Mouse (Mus musculus): ENCODE measurements at regions not wholly inside any gene's neighbourhood (a gene's known extent, or its start where the extent isn't known, plus 50 kb on each side); places are given as distances from the start of the nearest gene placed in this dataset.

DNA sequence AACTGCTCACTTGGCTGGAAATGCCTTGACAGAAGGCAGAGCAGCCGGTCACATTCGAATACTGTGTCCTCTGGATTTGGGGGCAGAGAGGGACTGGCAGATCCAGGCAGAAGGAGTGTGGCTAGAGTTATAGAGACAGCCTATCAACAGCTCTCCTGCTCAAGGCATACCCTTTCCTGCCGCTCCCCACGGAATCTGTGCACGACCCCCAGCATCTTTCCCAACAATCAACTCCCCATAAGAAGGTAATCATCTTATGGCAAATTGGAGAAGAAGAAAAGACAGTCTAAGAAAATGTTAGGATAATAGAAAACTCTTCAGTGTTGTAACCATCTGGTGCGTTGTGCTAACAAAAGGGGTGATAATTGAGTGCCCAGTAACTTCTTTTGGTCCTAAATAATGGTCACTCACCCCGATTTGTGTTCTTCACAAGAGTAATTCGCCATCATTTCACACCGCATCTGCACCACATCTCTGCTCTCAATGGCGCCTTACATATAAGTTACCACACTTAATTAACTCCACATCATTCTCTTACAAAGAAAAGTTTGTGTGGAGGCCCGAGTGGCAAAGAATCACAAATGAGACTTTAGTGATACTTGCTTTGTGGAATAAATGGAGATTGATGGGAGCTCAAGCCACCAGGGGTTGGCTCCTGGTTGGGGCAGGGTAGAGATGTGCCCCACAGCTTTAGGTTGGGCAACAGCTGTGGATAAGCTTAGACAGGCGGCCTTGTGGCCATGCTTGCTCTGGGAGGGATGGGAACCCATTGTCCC lies 551.2 kb upstream of the Btbd3 start:
- no peak for DNase-seq

DNA sequence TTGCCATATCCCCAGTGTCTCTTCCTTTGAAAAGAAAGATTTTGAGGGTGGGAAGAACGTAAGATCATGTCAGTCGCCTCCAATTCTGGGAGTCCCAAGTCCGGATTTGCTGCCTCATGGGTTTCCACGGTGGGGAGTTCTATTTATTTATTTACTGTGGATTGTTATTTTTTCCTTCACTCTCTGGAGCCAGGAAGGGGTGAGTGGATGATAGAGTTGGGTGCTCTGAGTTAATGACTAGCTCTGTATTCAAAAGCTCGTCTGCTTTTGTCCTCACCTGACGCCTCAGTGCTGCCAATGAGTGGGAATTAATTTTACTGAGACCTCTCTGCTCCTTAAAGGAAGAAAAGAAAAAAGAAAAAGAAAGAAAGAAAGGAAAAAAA lies 551.8 kb upstream of the Btbd3 start:
- no peak for DNase-seq

DNA sequence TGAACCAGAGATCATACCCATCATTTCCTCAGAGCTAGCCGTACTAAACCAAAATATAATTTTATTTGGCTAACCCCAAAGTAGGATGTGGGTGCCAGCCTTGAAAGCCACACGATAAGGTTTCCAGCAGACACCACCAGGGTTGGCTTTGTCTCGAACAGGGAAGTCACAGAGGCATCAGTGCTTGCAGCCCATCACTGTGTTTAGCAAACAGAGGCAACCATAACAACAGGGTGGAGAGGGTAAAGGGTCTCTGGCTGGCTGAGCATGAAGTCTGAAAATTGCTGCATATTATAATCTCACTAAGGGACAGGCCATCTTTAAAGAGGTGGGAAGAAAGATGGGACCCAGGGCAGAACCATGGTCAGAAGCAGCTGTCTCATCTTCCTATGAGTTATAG lies 552.3 kb upstream of the Btbd3 start:
- DNase-seq: no peak

DNA sequence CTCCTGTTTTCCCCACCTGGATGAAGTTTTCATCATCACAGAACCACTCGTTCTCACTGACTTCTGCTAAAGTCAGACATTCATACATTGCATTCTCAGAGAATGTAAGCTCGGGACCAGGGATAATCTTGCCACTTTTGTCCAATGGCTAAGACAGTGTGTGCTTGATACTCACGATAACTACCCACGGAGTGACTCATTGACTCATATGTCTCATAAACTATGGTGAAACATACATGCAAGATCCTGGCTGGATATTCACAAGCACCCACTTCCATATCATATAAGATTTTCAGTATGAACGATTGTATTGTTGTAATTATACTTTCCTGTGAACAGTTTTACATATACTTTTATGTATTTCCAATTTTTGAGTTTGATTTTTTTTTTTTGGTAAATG lies 560.5 kb upstream of the Btbd3 start:
- no peak for DNase-seq

DNA sequence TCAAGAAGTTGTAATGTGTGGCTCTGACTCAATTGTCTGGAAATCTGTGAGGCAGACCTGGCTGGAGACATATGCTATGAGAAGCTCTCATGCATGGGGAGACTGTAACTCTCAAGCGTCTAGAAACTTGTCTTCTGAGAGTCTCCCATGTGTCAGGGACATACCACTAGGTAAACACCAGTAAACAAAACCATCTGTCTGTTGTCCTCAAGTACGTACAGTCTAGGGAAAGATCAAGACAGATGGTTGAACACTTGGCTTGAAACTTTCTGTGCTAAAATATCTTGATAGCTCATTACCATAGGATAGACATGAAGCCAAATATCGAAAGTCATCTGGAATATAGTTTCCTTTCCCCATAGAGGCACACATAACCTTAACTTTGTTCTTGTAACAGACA lies 562.3 kb upstream of the Btbd3 start:
- DNase-seq: no peak

DNA sequence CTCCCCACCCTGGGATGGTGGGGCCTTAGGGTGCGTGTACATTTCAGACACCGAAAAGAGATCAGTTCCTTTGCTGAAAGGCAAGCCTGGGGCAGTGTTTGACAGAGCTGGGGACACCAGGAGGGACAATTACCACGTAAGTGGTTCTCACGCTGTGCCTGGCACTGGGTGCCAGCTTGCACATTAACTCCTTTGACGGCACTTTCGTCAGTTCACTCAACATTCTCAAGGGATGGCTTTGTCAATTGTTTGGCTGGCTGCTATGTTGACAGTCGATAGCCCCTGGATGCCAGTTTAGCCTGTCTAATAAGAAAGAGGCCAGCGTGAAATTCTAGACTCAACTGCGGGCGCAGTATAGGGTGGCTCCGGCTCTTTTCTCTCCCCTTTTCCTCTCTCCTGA lies 569.2 kb upstream of the Btbd3 start:
- DNase-seq: no peak

DNA sequence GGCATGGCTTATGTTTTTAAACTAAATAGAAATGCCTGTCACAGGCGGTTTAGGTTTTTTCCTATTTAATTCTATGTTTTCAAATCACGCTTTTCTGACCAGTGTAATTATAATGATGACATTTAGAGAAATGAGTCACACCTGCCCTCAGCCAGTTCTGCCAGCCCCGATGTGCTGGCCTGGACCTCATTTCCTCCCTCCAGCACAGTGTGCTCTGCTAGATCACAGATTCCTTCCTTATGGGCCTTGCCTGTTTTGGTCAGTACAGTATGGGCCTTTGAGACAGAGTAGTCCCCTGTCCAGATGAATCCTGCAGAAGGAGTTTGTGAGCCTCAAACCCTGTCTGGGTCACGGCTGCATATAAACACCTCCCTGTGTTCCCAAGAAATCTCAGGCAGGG lies 569.6 kb upstream of the Btbd3 start:
- no peak for DNase-seq

DNA sequence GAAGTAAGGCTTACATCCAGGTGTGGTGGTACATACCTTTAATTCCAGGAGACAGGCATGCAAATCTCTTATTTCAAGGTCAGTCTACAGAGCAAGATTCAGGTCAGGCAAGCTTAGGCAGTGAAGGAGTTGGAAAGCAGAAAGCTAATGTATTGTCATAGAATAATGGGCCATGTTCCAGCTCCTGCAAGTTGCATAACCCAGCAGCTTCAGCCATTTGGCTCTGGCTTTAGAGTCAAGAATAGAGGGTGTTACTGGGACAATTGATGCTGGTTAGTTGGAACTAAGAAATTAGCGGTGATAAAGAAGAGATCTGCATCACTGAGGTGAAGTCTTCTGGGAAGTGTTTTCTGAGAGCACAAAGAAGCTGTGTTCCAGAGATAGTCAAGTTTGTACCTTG lies 565.3 kb upstream of the Jag1 start:
- DNase-seq: no peak

DNA sequence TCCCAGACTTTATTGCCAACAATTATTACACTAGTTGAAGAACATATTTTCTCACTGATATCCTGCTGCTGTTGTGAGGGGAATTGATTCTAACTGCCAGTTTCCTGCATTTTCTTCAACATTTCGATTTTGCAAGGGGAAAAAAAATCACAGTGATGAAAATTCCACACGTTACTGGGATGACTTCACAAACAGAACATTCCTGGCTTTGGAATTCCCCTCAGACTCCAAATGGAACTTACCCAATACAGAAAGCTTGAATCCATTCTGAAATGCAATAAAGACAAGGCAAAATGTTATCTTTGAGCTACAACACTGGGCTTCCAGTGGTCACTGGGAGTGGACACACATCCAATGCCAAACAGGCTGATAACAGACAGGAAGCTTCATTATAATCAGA lies 546.7 kb upstream of the Jag1 start:
- no peak for DNase-seq

DNA sequence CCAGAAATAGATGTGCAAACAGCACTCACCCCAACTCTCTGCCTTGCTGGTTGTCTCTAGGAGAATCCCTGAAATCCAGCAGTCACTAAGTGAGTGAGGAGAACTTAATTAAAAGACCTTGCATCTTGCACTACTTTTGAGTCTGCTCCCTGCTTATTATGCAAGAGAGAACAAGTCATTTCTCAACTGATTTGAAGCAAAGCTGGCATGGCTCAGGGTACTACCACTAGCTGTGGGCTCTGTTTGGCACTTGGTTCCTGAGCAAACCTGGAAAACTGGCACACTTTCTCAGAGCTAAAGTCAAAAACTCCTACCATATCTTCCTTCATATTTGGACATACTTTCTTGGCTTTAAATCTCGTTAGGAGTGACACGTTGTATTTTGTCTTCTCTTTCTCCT lies 545.8 kb upstream of the Jag1 start:
- DNase-seq: no peak

DNA sequence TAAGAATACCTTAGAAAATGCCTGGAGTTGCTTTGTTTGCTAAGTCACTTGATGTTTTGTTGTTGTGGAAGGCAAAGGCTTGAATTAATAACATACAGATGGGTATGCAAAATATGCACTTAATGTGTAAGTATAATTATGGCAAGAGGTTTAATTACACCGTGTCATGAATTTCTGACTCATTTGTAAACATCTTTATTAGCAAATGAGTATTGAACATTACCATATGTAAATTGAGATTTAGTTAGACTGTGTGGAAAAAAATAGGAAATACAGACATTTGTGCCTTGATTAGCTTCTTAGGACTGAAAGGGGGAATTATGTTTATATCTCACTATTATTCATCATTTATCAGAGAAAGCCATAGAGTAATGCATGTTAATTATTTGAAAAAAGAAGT lies 544.0 kb upstream of the Jag1 start:
- DNase-seq: no peak

DNA sequence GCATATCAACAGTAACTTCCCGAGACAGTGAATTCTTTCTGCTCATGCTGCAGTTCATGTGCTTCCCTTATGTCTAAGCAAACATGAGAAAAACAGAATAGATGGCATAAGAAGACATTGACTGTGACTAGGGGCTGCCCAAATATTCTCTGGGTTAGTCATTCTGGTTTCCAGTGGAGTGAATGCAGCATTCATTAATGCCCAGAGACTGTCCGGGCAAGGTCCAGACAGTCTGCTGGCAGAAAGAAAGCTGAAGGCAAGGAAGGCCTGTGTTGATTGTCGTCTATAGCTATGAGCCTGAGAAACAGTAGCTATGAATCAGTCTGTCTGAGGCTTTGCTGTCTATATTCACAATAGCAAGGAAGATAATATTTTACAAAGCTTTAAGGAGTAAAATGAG lies 537.9 kb upstream of the Jag1 start:
- DNase-seq: no peak

DNA sequence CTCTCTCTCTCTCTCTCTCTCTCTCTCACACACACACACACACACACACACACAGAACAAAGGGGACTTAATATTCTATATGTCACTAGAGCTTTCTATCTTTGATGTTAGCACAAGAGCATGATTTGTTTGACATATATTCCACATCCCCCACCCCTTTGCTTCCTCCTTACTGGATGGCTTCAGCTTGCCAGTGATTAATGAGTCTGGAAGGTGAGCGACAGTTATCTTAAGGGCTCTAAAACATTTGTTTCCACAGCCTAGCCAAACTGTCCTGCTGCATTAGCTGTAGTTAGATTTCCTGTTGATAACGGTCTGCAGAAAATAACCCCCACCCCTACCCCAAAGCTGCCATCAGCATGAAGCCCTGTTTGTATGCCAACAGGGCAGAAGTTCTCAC lies 527.7 kb upstream of the Jag1 start:
- DNase-seq: no peak

DNA sequence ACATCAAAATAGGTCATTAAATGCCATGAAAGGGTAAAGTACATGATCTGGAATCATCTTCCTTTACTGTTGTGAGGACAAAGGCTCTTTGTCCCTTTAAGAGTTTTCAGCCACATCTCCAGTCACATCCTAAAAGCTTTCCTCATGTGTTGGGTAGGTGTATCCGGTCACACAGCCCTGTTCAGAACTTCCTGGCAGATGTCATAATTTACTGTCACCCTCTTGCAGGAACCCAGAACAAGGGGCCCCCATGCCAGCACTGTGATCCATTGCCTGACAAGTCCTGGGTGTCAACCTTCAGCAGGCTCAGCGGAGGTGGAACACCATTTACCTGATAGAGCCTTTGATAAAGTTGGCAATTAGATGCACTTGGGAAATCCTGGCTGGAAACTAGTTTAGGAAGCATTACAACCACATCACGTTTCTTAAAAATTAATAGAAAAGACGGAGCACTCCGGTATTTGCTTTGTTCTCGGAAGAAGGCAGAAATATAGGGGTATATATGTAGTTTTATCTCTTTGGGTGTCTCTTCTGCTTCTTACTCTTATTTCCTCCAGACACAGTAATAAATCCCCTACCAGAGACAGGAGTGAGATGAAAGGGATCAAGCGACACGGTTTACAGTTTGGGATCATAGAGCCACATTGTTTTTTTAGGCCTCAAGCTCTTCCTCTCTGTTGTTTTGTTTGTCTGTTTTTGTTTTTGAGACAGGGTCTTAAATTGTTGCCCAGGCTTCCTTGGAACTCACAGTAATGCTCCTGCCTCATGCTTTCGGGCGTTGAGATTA lies 527.0 kb upstream of the Jag1 start:
- no peak for DNase-seq

DNA sequence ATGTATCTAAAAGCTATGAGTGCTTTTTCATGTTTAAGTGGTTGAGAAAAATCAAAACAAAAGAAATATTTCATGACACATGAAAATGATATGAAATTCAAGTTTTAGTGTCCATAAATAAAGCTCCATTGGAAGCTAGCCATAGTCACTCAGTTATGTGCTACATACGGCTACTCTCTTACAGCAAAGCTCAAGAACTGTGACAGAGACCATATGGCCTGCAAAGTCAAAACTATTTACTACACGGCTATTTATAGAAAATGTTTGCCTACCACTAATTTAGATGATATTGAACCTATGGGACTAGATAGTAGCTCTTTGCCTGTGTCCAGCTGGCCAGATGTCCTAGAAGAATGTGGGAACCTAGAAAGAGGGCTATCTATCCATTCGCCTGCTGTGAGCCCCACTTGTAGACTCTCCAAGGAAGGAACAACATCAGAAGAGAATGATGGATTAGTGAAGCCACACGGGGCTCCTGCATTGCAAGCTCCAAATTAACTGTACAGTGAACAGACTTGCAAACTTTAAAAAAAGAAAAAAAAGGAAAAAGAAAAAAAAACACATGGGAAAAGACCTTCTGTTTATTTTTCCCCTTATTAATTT lies 518.7 kb upstream of the Jag1 start:
- DNase-seq: no peak

DNA sequence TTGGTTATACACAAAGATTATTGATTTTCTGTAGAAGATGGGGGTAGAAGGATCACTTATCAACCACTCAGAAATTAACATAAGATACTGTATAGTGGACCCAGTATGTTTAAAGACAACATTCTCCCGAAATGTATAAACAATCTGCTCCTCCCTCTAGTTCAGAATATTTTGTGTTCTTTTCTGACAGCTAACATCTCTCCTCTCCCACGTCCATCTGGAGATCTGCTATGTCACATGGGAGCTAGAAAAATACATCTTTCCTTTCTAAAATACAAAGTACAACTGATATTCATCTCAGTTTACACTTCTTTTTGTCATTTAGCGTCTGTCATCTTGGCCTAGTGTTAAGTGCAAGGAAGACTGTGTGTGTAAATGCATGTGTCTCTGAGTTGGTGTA lies 500.2 kb upstream of the Jag1 start:
- no peak for DNase-seq

DNA sequence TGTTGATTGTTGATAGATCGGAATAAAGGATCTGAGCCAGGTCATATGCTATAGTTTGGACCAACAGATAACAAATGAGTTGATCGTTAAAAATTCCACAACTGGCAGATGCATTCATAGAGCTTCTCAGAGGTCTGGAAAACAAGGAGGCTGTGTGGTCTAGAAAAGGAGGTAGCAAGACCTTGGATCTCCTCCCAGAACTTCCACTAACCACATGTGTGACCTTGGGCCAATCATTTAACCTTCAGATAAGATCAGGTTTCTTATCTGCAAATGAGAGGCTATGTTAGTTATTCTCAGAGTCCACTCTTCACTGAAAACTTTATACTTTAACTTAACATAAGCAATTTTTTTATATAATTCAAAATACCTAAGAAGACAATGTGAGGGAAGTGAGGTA lies 497.3 kb upstream of the Jag1 start:
- DNase-seq: no peak

DNA sequence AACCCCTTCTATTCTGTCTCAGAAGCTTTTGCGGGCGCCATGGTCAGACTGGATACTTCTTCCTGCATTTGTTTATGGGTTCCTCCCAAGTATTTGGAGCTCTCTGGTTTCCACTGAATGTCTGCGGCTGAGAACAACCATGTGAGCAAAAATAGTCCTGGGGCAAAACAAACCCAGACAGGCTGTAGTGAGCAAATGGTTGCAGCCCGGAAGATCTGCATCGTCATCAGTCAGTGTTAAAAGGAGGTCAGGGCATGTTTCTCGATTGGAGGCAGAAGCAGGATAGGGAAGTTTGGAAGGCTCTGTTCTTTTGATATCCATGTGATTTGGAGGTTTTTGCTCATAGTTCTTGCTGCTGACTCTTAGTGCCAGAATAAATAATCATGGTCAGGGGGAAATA lies 492.1 kb upstream of the Jag1 start:
- DNase-seq: no peak

DNA sequence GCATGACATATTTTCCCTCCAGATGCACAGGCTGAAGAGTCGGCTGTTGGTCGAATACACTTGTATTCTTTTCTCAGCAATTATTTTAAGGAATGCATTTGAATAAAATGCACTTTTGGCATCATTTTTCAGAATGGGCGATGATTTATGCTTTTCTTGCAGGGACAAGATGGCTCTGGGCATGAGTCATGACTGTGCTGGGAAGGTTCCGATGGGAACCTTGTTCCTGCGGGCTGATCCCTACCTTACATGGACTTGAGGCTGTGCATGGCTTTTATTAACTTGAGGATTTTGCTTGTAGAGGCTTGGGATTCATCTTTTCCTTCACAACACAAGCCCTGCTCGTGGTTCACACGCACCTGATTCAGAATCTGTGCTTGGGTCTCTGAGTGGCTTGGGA lies 481.7 kb upstream of the Jag1 start:
- no peak for DNase-seq

DNA sequence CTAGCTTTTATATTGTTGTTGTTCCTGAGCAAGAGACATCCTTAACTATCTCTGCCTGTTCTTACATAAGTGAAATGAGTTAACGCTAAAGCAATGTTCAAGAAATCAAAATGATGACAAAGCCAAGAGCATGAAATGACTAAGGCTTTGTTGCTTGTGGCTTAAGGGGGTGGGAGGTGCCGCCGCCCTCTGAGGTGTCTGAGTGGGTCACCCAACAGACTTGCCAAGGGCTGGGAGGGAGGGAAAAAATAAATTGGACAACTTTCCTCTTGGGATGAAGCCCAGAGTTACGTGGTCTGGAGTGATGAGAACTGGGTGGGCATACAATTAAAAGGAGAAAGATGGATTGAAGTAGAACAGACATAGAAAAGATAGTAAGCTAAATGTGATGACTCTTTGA lies 478.1 kb upstream of the Jag1 start:
- no peak for DNase-seq

DNA sequence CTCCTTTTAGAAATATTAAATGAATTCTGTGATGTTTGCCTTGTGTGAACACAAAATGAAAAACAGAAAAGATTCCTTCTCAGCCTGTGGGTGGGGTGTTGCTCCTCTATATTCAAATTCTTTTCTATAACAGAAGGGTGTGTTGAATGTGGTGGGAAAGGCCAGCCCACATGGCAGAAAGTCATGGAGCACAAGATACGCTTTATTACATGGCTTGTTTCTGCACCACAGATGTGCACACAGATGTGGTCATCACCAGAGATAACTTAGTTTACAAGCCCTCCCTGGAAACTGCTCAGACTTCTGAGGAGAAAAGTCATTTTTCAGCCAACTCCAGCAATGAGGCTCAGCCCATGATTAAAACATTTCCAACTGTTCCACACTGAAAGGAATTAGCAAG lies 475.1 kb upstream of the Jag1 start:
- DNase-seq: no peak

DNA sequence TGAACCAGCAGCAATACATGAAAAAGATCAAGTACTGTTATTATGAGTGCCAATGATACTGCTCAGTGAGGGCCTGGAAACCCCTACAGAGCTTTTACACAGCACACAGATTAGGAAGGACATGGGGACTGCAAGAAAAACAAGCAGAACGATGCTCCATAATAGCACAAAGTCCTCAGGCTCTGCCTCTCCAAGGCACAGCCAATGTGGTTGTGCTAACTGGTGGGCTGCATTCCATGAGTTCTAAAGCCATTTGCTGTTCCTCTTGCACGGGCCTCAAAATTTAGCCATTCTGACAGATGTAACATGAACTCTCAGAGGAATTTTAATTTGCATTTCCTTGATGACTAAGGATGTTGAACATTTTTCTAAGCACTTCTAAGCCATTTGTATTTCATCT lies 465.0 kb upstream of the Jag1 start:
- no peak for DNase-seq

DNA sequence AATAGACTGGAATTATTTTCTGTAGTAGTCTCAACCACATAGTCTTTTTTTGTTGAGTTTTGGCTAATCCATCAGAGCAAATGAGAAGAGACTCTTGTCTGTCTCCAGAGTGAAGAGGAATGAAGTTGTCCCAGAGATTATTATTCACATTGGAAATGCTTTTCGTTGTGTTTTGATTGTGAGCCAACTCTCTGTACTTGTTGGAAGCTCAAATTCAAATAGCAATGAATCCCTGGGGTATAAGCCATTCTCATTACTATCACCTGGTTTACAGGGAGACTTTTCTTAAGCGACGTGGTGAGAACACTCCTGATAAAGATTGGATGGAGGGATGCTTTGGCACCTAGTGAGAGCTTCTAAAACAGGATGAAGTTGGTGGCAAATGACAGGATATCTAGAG lies 459.3 kb upstream of the Jag1 start:
- no peak for DNase-seq

DNA sequence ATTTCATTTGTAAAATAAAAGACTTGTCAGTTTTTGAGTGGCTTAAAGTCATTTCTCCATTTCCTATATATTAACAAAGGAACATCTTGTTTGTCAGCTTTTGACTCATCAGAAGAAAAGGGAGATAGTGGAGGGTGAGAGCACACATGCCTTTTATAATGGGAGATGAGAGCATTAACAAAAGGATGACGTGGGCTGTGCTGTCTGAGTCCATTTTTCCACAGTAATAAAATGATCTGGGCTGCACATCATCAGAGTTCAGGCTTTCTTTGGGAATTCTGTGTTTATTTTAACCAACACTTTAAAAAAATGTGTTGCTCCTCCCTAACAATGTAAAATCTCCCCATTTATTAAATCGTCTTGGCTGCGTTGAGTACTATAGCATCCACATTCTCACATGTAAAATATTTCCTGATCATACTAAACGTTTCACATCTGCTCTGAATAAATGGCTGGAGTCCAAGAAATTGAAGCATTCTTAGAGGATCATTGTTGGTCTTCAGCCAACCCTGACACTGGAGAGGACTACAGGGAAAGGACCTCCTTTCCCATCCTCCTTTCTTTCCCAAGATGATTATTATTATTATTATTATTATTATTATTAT lies 458.5 kb upstream of the Jag1 start:
- no peak for DNase-seq

Measured in thymus, postnatal 14 days (tissue).